Mouse (Mus musculus) layer of hippocampus, adult 2 months (tissue): ENCODE data around the gene Mrpl20. TPM values are rescaled to one million over a fixed set of nuclear protein-coding genes. Genes with fewer than 3 reads are reported as not detected.

Source experiments
- DNase-seq, 2 experiments: peaks; one replicate each; pipeline ENCODE4 v3.0.0; 2022; ENCODE audit warnings: low spot score in 2 of 2
- H3K27ac ChIP-seq: fragments of 200-600 bp; 2 replicates; pipeline ENCODE4 v1.8.1; 2022
- H3K4me3 ChIP-seq: fragments of 200-600 bp; 2 replicates; pipeline ENCODE4 v1.8.1; 2022; ENCODE audit warnings: mild to moderate bottlenecking
- CTCF ChIP-seq: fragments of 200-600 bp; conservative IDR thresholded peaks from 2 replicates; pipeline ENCODE4 v1.8.1; 2022; ENCODE audit warnings: antibody characterized with exemption, mild to moderate bottlenecking, moderate library complexity
- long read RNA-seq, 2 experiments: library from polyadenylated mRNA; stranded (forward); transcript quantifications; one replicate each; pipeline ENCODE4 v2.0.0; 2021; ENCODE audit warnings: borderline mapping rate in 2 of 2
- total RNA-seq, 2 experiments: library from RNA; stranded (reverse); gene quantifications; 2 replicates each; pipeline ENCODE4 v1.2.3; 2021

Gene Mrpl20
- total RNA-seq, result 10 to 100 TPM; 86.6 to 89.6 TPM
- long read RNA-seq, experiment 1, transcript Mrpl20-201 (4 exons, 764 nt), result major isoform, 51 of 57 reads
- long read RNA-seq, experiment 1, partial matches to known transcripts, result 5 of 57 reads
- long read RNA-seq, experiment 1, other reads (novel, unspliced or antisense), result 0 of 57 reads
- long read RNA-seq, experiment 2, transcript Mrpl20-201 (4 exons, 764 nt), result major isoform, 75 of 87 reads
- long read RNA-seq, experiment 2, partial matches to known transcripts, result 7 of 87 reads
- long read RNA-seq, experiment 2, other reads (novel, unspliced or antisense), result 2 of 87 reads

DNA sequence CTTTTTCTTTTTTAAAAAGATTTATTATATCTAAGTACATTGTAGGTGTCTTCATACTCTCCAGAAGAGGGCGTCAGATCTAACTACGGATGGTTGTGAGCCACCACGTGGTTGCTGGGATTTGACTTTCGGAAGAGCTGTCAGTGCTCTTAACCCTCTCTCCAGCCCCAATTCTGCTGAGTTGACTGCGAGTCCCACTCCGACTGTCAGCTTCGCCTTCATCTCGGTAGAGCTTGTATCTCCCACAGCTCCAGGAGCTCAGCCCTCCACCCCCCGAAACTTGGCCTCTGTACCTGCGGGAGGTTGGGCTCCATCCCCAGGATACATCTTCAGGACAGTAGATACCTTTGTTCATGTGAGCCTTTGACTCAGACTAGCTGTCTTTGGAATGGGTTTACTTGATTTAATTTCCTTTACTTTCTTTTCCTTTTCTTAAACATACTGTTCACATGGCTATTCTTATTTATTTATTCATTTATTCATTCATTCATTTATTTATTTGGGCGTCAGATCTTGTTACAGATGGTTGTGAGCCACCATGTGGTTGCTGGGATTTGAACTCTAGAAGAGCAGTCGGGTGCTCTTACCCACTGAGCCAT lies at the start of gene Mrpl20:
Mrpl20 (plus strand) TSS at position 138 of the 599 bp plus-strand sequence.
- Histone ChIP-seq H3K4me3 (peak within 1 kb of the TSS; percentile 97), H3K27ac (peak within 1 kb of the TSS; percentile 87)
- peak; percentile 56 for TF ChIP-seq CTCF
- no peak for DNase-seq

DNA sequence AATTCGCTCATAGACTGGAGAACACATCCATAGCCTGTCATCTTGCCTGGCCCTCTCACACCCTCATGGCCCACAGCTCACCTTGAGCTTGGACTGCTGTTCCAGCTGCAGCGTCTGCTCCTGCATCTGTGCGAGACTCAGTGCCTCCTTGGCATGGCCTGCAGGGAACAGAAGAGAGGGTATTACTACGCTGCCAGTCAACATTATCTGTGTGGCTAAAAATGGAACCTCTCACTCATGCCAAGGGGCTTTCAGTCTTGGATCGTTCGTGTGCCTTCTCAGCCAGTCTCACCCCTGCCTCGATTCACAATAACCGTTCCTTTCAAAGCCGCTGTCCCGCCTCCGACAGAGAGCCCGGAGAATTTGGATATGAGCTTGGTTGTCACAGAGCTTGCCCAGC lies 45.7 kb upstream of the Mrpl20 start:
- Histone ChIP-seq H3K4me3 (no peak overlapping the region), H3K27ac (no peak overlapping the region)
- DNase-seq, result no peak
- TF ChIP-seq CTCF, result no peak

DNA sequence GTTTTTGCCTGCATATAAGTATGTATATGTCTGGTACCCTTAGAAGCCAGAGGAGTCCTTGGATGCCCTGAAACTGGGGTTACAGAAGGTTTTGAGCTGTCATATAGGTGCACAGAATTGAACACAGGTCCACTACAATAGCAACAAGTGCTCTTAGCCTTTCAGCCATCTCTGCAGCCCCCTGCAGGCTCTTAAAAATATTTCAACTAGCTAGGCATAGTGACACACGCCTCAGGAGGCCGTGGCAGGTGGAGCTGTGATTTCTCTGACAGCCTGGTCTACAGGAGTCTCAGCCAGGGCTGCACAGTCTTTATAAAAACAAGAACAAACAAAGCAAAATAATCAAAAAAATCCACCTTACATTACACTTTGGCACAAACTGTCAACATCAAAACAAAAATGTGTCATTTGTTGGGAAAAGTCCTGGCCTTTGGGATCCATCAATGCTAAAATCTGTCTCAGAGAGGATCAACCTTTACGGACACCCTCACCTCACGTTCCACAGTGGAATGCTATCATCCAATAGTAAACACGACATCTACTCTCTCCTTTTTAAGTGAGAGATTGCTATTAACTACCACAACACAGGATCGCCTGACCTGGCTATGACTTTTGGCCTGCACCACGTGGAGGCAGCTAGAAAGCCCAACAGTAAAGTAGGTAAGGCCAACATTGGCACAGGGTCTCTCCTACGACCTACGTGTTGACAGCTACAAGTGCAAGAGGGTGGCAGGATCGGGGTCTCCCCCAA lies 42.6 kb upstream of the Mrpl20 start:
- Histone ChIP-seq H3K4me3 (peak overlapping the region; percentile 88), H3K27ac (peak overlapping the region; percentile 87)
- TF ChIP-seq CTCF, result peak; percentile 73
- no peak for DNase-seq

DNA sequence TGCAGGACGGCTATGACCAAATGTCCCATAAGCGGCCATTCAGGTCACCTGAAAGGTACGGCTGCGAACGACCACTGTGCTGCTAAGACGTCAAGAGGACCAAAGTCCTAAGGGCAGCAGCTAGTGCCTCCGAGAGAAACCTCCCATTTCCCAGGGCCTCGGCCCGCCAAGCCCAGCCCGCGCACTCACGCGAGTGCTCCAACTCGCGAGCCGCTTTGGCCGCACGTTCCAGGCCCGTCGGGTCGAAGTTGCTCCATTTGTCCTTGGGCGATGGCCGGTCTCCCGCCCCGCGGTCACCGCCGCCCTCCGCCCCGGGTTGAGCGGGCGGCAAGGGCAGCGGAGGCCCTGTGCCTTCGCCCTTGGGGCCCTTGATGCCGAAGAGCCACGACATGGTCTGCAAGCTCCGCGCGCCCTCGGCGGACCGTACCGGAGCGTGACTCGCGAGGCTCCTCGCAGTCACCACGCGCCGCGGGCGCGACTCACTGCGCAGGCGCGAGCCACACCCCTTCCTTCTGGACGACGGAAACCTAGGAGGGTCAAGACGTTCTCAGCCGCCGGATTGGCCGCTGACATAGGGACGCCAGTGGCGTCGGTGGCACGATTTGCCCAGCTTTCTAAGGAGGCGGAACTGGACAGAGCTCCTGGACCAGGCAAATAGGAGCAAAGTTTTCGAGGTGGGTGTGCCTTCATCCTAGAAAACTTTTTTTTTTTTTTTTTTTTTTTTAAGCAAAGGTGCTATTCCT lies 41.9 kb upstream of the Mrpl20 start, which contains the start of gene Atad3a:
Atad3a (minus strand) TSS at position 481 of the 743 bp plus-strand sequence.
- TF ChIP-seq CTCF, result no peak
- peak within 1 kb of the TSS; percentile 88 for H3K4me3 ChIP-seq
- peak within 1 kb of the TSS; percentile 87 for H3K27ac ChIP-seq
- DNase-seq, result peak; percentile 96 to 97

DNA sequence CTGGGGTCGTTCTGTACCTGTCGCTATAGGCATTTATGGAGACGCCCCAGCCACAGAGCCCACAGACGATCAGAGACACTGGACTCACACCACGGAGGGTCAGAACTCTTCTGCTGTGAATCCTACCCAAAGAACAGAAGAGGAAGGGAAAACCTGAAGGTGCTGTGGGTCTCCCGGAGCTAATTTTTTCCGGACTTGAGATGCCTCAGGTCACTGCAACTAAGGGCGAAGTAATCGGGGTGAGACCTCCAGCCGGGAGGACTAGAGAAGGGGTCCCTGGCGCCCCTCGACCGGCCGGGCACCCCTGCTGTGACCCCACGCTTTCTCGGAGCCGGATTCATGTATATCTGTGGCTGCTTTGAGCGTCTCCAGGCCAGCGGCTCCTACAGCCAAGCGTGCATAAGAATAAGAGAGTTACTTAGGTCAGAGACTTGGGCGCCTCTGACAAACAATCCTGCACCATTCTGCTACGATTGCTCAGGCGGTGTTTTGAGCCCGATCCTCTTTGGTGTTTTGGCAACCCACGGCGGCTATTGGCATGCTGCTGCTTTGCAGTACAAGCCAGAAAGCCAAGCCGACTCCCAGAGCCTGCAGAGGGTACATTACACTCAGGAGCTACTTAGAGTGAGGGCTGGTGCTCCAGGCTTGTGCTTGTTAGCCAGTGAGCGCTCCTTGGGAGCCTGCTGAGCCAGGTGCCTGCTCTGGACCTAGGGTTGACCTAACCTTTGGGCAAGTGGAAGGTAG lies 41.1 kb upstream of the Mrpl20 start:
- H3K27ac ChIP-seq, result peak overlapping the region; percentile 49; the same call in 1 of the 2 replicates
- TF ChIP-seq CTCF, result no peak
- peak overlapping the region; percentile 88 for H3K4me3 ChIP-seq
- no peak for DNase-seq

DNA sequence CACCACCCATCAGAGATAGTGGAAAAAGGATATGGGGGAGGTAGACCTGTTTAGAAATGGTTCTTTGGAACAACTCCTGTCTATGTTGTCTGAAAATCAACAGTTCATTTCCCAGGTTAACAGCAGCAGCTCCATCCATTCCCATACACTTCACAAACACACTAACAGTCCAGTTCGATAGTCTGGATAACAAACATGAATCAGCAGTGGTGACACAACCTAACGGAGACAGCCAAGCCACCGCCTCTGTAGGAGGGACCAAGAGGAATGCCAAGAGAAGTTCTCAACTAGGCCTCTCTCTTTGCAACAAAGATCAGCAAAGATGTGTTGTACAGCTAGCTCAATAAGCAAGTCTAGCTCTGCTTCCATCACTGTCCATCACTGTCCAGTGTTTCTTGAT lies 40.3 kb upstream of the Mrpl20 start:
- TF ChIP-seq CTCF, result no peak
- no peak overlapping the region for H3K4me3 ChIP-seq

DNA sequence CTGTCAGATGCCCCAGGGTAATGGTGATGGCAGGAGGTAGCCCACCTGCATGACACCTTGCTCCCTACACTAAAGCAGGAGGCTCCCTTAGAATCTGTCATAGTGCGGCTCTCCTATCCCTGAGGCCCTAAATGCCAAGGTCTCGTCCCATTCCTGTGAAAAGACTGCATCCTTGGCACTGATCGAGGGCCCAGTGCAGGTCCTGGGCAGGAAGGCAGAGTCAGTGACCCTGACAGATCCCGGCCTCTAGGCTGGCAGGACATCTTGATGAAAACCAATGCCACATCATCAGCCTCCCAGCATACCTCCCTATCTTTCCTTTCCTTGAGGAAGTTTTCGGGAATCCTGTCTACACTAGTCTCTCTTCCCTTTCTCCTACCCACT lies 33.2 kb upstream of the Mrpl20 start:
- no peak for DNase-seq
- peak overlapping the region; percentile 88 for H3K27ac ChIP-seq
- no peak for TF ChIP-seq CTCF
- H3K4me3 ChIP-seq, result peak overlapping the region; percentile 68

More for the DNA sequence above, 40.3 kb upstream of the Mrpl20 start:
- no peak overlapping the region for H3K27ac ChIP-seq
- DNase-seq, result no peak

DNA sequence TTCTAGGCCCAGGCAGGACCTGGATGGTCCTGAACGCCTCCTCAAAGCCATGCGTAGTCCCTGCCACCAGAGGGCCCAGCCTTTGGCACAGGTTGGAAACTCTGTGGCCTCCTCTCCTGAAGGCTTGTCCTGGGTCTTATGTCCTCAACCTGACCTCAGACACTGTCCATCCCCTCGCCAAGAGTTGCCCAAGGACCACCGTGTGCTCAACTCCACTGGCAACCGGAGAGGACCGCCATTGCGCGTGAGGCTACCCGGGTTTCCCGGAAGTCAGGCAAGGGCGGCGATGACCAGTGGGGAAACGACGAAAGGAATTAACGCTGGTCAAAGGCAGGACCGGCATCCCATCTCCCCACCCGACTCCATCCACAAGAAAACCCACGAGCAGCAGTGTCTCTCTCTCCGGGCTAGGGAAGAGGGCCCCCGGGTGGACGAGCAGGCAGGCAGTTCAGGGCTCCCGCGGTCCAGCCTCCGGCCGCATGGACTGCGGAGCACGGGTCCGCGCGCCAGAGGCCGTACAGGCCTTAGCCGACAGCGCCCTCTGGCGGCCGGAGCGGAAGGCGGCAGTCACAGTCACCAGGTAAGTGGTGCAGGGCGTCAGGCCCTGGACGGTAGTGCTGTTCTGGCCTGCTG lies 32.7 kb upstream of the Mrpl20 start:
- peak overlapping the region; percentile 68 for H3K4me3 ChIP-seq
- peak; percentile 83 for TF ChIP-seq CTCF
- peak; percentile 76 to 93 for DNase-seq
- H3K27ac ChIP-seq, result peak overlapping the region; percentile 88

DNA sequence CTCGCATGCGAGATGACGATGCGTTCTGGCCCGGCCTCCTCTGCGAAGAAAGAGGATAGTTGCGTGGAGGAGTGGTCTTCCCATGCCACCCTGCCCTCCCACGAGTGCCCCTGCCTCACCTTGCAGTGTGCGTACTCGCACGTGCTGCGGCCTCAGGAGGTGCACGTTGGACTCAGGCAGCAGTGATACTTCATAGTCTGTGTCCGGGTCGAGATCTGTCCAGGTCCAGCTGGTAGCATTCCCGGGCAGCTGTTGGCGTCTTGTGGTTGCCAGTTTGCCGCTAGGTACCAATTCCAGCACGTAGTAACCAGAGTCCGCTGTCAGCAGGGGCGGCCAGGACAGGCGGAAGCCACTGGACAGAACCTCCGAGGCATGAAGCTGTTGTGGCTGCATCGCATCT lies 32.1 kb upstream of the Mrpl20 start:
- DNase-seq, result peak in 1 of 2 experiments; percentile 41
- no peak for TF ChIP-seq CTCF
- Histone ChIP-seq H3K27ac (peak overlapping the region; percentile 88), H3K4me3 (peak overlapping the region; percentile 68)

DNA sequence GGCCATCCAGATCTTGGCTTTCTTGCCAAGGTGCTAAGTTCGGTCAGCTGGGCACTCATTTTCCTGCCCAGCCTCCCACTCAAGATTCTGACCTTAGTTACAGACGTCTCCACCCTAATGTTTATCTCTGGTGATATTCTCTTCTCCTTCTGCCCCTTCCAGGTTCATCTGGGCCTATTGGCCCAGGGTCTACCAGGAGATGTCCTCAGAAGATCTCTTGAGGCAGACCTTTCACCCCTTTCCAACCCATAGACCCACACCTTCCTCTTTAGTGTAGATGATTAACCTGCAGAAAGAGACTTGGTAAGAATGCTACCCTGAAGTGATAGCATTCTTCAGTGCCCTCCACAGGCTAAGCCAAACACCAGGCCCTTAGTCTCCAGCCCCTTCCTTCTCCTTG lies 31.0 kb upstream of the Mrpl20 start:
- DNase-seq, result no peak
- no peak overlapping the region; the same call in 1 of the 2 replicates for H3K4me3 ChIP-seq
- TF ChIP-seq CTCF, result no peak
- H3K27ac ChIP-seq, result no peak overlapping the region

DNA sequence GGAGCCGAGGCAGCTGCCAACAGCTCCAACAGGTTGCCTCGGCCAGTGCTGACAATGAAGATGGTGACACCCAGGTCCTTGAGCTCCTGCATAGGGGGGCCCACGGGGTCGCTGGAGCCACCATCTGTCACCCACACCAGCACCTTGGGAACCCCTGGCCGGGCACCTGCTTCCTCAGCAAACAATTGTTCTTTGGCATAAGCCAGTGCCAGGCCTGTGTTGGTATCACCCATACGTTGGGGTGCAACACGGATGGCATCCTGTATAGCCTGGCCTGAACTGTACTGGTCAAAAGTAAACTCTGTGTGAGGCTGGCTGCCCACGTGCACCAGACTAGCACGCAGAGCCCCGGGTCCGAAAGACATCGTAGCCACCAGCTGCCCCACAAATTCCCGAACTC lies 29.9 kb upstream of the Mrpl20 start:
- no peak for DNase-seq
- Histone ChIP-seq H3K27ac (no peak overlapping the region; the same call in 1 of the 2 replicates), H3K4me3 (peak overlapping the region; percentile 53; the same call in 1 of the 2 replicates)
- no peak for TF ChIP-seq CTCF
